Mouse (Mus musculus) kidney, postnatal 4 days (tissue): ENCODE measurements at regions not wholly inside any gene's neighbourhood (a gene's known extent, or its start where the extent isn't known, plus 50 kb on each side); places are given as distances from the start of the nearest gene placed in this dataset.
A peak's percentile ranks its signal among the peaks of the same experiment; 100 is the strongest.

ENCODE experiments used
- DNase-seq, 2 experiments: peaks; one replicate each; pipeline ENCODE4 v3.0.0; 2021; ENCODE audit warnings: mixed read lengths in 2 of 2

GRCm38 (mm10) chr3:44646600-44646999 lies 731.6 kb upstream of the Pcdh10 start:
- peak in 1 of 2 experiments; percentile 0 for DNase-seq

DNA sequence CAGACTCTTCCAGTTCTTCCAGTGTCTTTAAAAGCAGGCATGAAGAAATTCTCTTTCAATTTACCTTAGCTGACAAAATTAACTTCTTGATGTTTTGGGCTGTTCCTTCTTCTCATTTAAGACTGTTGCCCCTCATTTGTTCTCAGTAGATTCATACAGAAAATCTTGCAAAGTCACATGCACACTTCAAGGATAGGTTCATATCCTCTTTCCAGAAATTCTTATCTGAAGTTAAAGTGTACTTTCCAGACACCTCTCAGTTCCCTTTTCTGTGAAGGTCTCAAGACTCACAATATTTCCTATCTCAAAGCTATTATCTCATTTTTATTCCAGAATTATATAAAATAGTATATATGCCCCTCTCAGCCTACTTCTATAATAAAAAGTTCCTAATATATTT lies 681.8 kb upstream of the Pcdh10 start:
- DNase-seq, result no peak

- no peak for DNase-seq
Measured at GRCm38 (mm10) chr3:44697000-44697681, 681.1 kb upstream of the Pcdh10 start.

DNA sequence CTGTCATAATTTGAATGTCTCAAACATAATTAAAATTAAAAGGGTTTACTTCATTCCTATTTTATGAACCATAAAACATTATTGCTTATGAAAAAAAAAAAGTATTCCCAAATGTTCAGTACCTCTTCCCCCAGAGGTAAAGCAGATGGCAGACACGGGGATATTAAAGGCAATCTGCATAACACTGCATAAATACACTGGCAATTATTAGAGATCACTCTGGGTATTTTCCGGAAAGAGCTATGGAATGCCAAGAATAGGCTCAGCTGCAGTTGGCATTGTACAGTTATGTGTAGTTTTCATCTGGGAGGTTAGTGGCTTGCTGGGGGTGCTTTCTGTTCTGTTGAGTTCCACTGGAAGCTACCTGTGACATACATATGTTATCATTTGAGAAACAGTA lies 677.1 kb upstream of the Pcdh10 start:
- DNase-seq, result no peak

DNA sequence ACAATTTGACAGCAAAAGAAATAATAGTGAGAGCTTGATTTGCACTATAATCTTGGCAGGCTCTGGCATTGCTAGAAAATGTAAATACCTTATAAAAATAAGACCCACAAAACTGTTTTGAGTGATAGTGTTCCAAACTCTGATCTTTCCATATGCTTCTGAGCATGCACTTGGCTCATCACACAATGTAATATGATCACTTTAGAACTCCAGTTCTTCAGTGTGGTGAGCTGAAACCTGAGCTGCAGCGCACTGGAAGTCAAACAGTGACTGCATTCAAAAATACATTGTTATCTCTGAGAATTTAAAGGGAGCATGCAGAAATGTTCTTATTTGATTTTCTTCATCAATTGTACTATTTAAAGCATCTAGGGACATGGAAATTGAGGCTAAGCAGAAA lies 672.5 kb upstream of the Pcdh10 start:
- DNase-seq, result no peak

- no peak for DNase-seq
Measured at GRCm38 (mm10) chr3:44715463-44715862, 662.7 kb upstream of the Pcdh10 start.
